Mouse (Mus musculus): ENCODE results near the gene Pkd2l1.

Gene Pkd2l1

GRCm38 (mm10) chr19:44192342-44192741 lies at the start of gene Pkd2l1:
TSS of gene Pkd2l1 (minus strand) at chr19:44192442.
- DNase-seq: no peak

GRCm38 (mm10) chr19:44238906-44239305 lies 46.7 kb upstream of the Pkd2l1 start:
- DNase-seq: no peak

GRCm38 (mm10) chr19:44237471-44238006 lies 45.3 kb upstream of the Pkd2l1 start:
- no peak for DNase-seq

DNA sequence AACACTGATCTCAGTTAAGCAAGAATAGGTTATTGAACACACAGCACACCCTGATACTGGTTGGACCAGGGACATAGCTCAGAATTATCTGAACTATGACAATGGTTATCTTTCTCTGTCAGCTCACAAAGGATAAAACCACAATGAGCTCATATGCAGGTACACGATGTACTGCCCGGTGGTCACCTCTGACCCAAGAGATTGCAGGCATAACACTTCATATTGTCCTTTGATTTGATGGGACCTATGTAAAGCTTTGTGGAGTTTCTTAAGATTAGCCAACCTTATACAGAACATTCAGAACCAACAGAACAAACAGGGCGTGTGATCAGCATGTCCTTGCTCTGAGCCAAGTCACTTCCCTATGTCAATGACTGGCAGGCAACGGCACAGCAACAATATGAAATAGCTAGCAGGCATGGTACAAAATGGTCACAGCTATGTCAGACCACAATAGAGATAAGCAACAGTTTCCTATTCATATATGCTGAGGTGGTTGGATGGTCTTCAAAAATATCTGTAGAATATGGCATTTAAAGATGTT lies 39.4 kb upstream of the Pkd2l1 start:
- DNase-seq: no peak

GRCm38 (mm10) chr19:44230212-44230611 lies 38.0 kb upstream of the Pkd2l1 start:
- DNase-seq: no peak

DNA sequence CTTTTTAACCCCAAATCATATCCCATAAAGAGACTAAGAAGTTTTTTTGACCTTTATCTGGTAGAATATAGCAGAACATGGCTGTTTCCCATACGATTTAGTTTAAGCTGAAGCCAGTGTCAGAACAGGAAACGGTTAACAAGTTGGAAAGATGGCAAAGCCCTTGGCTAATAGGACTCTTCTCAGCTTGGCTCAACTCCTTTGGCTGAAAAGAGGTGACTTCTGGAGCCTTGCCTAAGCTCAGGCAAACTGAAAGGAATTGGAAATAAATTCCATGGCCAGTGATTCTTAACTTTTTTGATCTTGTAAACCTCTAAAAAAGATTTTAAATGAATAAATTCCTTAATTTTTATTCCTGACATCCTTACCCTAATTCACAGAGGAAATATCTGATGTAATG lies 37.5 kb upstream of the Pkd2l1 start:
- no peak for DNase-seq

GRCm38 (mm10) chr19:44225728-44226127 lies 33.5 kb upstream of the Pkd2l1 start:
- DNase-seq: no peak

DNA sequence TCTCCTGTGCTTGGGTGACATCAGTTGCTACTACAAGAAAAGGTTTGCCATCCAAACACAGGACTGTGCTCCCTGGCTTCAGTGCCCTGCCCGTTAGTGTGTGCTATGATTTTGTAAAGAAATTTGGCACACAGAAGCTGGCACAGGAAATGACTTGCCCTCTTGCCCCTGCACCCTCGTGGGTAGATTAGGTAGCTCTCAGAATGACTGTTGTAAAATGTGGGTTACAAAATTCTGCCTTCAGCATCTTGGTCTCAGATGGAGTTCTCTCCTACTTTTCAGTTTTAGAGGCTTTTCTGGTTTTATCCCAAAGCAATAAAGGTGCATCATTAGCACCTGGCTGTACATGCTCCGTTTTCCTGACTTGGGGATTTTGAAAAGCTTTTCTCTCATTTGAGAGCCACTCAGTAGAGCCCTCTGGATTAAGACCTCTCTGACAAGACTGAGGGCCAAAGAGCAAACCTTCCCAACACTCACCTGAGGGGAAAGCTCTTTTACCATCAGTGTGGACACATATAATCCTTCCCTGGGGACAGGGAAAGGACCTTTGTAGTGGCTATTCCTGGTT lies 25.8 kb upstream of the Pkd2l1 start:
- no peak for DNase-seq

GRCm38 (mm10) chr19:44215255-44215654 lies 23.0 kb upstream of the Pkd2l1 start:
- DNase-seq: no peak

- DNase-seq: no peak
Observed at GRCm38 (mm10) chr19:44207079-44207478, 14.8 kb upstream of the Pkd2l1 start.

DNA sequence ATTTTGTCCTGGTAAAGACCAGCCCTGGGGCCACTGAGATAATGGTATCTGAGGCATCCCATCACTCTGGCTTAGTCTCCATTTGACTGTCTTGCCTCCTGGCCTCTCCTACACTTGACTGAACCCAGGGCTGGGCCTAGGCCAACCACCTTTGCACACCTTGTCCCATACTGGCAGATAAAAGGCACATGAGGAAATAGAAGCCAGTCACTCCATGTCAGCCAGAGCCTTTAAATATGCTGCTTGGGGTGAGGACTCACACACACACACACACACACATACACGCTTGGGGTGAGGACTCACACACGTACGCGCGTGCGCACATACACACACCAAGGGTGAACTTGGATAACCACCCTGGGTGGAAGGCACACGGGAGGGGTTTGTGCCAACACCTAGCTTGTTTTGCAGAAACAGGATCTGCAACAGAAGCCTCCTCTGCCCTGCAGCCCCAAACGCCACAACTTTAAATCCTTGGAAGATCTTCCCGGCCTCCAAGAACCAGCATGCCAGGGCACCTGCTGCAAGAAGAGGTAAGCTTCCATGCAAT lies 10.8 kb upstream of the Pkd2l1 start, which contains the start of gene Scd3:
Scd3 (plus strand) TSS at position 255 of the 550 bp plus-strand sequence.
- DNase-seq: no peak

DNA sequence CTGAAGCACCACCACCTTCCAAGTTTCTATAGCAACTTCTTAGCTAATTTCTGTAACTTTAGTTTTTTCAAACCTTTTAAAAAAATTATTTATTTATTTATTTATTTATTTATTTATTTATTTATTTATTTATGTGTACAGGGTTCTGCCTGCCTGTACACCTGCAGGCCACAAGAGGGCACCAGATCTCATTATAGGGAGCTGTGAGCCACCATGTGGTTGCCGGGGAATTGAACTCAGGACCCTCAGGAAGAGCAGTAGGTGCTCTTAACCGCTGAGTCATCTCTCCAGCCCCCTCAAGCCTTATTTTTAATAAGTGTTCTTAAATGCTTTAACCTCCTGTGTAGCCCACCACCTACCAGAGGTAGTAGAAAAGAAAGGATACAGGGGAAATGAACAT lies 6.7 kb upstream of the Pkd2l1 start:
- no peak for DNase-seq

DNA sequence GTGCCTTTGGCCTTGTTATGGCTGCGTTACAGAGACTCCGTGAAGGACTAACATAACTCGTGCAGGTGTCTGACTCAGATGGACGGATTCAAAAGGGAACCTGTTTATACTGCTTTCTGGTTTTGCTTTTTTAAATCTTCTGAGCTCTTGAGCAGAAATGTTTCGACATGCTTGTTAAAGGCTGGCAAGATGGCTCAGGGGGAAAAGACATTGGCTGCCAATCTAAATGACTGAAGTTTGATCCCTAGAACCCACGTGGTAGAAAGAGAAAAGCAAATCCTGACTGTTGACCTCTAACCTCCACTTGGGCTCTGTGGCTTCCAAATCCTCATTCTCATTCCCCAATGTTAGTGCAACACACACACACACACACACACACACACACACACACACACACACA lies 6.3 kb upstream of the Pkd2l1 start:
- no peak for DNase-seq

- DNase-seq: no peak
Observed at GRCm38 (mm10) chr19:44197053-44197852, 5.0 kb upstream of the Pkd2l1 start.

- DNase-seq: peak; percentile 49
Observed at GRCm38 (mm10) chr19:44195138-44195537, 2.9 kb upstream of the Pkd2l1 start.

DNA sequence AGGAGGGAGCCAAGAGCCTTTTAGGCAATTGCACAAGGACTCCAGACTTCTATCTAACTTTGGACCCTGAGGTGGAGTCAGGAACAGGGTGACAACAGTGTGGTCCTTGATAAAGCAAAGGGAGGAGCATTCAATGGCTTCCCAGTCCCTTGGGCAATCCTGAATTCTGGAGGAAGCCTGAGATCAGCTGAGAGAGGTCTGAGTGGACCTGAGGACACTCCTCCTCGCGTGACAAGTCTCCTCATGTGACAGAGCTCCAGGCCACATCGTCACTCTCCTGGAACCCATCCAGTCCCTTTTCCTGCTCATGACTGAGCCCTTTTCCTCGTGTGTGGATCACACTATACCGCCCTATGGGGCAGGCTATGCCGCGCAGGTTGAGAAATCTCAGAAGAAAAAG lies 1.7 kb upstream of the Pkd2l1 start:
- DNase-seq: no peak

- DNase-seq: no peak
Observed at GRCm38 (mm10) chr19:44189056-44189455, 3.2 kb downstream of the Pkd2l1 start.

GRCm38 (mm10) chr19:44183968-44184367 lies 8.3 kb downstream of the Pkd2l1 start:
- no peak for DNase-seq

GRCm38 (mm10) chr19:44180502-44180901 lies 11.7 kb downstream of the Pkd2l1 start:
- DNase-seq: no peak

GRCm38 (mm10) chr19:44176741-44177140 lies 15.5 kb downstream of the Pkd2l1 start:
- no peak for DNase-seq

GRCm38 (mm10) chr19:44174835-44175234 lies 17.4 kb downstream of the Pkd2l1 start:
- DNase-seq: no peak

DNA sequence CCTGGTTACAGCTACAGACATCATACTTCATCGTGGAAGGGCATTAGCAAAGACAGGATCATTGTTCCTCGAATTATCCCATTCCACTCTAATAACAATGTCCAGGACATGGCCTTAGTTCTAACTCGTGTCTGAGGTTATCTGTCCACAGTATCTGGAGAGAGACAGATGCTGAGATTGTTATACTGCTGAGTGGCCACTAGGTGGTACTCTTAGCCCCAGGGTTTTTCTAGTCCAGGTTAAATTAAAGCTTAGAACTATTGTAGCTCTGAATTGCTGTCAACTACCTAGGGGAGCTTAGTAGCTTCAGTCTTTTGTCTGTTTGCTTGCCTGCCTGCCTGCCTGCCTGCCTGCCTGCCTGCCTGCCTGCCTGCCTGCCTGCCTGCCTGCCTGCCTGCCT lies 30.7 kb downstream of the Pkd2l1 start:
- DNase-seq: no peak

GRCm38 (mm10) chr19:44159386-44159785 lies 32.9 kb downstream of the Pkd2l1 start:
- no peak for DNase-seq

GRCm38 (mm10) chr19:44157005-44157404 lies 35.2 kb downstream of the Pkd2l1 start:
- DNase-seq: no peak
